Mouse (Mus musculus): ENCODE data around the gene Mlxipl.

Mlxipl gene

DNA sequence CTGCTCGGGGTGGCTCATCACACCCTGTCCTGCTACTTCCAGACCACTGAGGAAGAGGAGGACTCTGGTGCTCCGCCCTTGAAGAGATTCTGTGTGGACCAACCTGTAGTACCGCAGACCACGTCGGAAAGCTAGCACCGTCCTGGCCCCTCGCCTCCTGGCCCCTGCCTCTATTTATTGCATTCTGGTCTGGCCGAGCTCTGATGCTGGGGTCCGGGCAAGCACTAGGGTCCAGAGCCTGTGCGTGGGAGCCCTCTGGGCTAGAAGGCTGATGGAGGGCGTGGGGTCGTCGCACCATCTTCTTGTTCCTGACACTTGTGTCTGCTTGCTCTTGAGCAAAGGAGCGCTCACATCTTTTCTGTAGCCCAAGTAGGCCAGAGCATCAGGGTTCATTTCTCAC lies 91.1 kb downstream of the Mlxipl start:
- in situ Hi-C loops (cut with MboI; ENCODE audit: low sequenced_read_pairs): no loop called here

DNA sequence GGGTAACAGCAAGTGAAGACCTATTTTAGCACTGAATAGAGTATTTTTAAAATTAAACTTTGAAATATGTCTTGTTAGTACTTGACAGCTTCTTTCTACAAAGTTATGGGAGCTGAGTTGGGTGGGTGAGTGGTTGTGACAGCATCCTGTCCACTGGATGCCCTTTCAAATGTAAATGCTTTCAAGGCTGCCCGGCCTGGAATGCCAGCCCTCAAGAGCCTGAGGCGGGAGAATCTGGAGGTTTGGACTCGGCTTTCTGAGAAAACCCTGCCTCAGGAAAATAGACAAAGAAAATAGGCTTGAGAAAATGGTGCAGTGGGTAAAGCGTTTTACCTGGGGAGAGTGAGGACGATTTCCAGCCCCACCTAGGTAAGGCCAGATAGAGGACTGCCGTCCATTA lies 92.1 kb downstream of the Mlxipl start:
- in situ Hi-C loops (cut with MboI; ENCODE audit: low sequenced_read_pairs): no loop called here

DNA sequence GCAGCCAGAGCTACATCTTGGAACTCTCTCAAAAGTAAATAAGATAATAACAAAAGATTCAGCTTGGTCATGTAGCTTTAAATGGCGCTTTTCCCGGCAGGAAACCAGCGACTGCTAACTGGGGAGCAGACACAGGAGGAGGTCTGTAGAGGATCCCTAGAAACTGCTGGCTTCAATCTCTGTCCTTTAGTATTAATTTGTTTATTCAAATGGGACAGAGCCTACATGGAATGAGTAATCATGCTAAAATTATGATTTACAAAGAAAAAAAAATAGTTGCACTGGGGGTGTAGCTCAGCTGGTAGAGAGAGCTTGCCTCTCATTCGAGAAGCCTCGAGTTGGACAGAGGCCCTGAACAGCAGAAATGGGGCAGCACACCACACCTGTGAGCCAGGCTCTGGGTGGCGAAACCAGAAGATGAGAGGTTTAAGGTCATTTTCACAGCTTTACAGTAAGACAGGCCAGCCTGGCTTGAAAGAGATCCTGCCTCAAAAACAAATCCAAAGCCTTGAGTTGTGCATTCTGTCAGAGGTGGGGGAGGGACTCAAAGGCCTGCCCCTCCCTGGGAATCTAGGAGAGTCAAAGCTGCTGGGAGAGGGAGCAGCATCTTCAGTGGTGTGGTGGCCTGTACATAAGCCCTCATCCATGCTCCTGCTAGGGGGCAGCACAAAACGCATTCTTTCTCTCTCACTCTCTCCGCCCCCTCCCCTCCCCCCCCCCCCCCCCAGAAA lies 93.6 kb downstream of the Mlxipl start:
- in situ Hi-C loops (cut with MboI; ENCODE audit: low sequenced_read_pairs): no loop called here

DNA sequence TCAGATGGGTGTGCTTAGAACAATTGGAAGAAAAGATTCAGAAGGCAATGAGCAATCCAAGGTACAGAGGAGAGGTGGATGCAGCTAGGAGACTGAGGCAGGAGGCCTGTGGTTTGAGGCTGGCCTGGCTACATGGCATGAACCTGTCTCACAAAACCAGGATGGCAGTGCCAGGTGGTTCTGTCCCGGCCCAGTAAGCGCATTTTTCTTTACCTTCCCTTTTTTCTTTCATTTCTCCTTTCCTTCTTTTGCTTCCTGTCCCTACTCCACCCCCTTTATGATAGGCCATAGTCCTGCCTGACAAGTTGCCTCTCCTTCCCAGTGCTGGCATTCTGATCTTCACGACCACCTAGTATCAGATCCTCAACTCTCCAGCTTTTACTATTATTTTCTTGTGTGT lies 95.3 kb downstream of the Mlxipl start:
- in situ Hi-C loops (cut with MboI; ENCODE audit: low sequenced_read_pairs): no loop called here

DNA sequence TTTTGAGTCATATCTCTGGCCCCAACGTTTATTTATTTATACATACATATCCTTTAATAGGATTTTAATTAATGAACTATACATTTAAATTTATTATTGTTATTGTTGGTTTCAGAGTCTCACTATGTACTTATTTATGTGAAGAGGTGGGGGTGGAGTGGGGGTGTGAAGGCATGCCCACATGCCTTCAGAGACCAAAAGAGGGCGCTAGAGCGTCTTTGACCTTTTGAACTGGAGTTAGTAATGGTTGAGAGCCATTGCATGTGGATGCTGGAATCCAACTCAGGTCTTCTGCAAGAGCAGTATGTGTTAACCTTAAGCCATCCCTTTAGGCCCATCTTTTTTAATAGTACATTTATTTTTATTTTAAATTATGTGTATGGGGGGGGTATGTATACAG lies 95.9 kb downstream of the Mlxipl start:
- in situ Hi-C loops (cut with MboI; ENCODE audit: low sequenced_read_pairs): no loop called here

DNA sequence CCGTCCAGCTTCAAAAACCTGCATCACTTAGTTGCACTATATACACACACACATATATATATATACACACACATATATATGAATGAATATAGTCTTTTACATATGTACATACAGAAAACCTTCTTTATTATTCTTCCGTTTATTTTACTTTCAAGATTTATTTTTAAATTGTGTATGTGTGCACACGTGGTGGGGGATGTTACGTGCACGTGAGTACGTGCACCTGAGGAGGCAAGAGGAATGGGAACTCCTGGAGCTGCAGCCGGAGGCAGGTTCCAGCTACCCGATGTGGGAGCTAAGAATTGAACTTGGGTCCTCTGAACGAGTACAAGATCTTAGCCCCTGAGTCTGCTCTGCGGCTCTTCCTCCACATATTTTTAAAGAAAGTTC lies 96.5 kb downstream of the Mlxipl start:
- in situ Hi-C loops (cut with MboI; ENCODE audit: low sequenced_read_pairs): no loop called here

DNA sequence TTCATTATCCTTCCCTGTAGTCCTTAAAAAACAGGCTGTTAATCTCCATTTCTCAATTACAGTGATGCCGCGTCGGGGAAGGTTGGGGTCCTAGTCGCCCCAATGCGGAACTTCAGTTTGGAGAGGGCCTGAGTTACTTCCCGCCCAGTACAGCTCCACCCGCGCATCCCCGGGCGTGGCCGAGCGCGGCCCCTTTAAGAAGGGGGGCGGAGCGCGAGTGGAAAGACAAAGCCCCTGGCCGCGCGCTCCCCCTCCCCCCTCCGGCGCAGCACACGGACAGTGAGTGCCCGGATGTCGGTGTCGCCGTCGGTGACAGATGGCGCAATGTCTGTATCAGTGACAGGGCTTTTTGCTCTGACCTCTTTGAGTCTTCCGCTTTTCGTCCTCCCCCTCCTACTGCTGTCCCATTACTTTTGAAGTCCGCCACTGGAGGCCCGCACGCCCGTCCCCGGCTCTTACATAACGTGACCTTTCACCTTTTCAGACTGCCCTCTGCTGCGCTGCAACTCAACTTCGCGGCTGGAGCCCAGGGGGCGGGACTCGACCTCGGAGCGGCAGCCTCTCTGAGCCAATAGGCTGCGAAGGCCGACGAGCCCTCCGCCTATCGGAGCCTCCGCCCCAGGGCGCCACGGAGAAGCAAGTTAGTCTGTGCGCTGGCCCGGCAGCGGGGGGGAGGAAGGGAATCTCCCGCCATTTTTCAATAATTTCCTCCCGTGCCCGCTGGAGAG lies 97.1 kb downstream of the Mlxipl start, which contains the start of gene Baz1b:
Gene Baz1b (plus strand): TSS at position 644 of the 728 bp plus-strand sequence.
- in situ Hi-C loops (cut with MboI; ENCODE audit: low sequenced_read_pairs): no loop called here

DNA sequence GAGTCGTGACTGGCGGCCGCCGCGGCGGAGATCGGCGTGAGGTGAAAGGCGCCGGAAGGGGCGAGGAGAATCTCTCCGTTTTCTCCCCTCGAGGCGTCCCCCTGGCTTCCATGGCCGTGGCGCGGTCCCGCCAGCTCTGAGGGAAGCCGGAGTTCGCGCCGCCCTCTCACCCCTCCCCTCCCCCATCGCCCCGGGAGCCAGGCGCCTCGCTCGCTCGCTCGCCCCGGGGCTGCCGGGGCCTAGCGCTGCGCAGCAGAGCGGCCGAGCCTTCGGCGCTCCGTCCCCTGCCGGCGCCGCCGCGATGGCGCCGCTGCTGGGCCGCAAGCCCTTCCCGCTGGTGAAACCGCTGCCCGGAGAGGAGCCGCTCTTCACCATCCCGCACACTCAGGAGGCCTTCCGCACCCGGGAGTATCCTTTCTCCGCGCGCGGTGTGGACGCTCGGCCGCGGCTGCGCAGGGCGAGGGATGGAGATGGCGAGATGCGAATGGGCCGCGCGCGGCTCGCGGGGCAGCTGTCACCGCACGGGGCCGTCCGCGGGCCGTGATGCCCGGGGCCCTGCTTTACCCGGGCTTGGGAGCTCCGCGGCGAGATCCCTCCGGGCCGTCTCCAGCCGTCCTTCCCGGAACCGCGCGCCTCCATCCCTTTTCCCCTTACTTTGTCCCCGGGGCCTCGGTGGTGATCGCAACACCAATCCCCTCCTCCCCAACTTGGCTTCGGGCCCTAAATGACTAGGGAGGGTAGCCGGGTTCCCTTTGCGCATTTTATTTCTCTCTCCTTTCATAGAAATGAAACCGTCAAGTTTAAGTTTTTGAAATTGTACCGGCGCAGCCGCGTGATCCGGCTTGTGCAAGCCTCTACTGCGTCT lies 97.9 kb downstream of the Mlxipl start:
- in situ Hi-C loops (cut with MboI; ENCODE audit: low sequenced_read_pairs): no loop called here

All from CH12F3 (cell line).